Mouse (Mus musculus): ENCODE measurements around the gene Por.

Por gene

DNA sequence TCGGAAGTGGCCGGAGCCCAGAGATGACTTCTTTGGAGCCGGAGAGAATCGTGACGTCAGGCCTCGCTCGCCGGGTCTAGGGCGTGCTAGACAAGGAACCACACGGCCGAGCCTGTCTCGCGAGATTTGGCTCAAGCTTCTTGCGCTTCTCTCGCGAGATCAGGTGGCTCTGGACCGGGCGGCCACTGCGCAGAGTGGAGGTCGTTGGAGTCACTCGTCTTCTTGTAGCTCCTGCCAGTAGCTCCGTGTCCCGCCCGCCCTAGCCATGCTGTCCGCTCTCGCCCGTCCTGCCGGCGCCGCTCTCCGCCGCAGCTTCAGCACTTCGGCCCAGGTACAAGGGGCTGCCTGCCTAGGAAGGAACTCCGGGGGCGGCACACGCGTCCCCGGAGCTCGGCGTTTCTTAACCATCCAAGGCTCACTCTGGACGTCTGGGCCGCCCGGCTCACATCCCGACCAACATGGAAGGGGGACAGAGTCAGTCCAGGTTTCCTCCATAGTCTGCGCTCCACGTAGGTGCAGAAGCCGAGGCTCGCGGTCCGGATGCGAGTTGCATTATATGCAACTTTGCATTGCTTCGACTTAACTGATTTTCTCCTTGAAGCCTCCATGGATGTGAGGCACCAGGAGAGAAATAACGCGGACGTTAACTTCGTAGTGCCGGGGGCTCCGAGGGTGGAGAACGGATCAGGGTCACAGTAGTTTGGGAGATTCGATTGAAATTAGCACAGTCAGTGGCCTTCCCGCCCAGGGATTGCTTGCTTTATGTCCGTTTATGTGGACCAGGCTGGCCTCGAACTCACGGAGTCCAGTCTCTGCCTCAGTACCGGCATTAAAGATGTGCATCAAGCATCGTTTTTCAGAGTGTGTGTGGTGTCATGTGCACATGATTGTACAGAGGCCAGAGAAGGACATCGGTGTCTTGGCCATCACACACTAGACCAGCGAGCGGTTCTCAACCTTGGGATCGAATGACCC is 108.9 kb downstream of the Por start, which contains the start of gene Mdh2:
TSS of gene Mdh2 (plus strand) at position 10 of the 975 bp plus-strand sequence.
- DNase-seq = peak; percentile 100

DNA sequence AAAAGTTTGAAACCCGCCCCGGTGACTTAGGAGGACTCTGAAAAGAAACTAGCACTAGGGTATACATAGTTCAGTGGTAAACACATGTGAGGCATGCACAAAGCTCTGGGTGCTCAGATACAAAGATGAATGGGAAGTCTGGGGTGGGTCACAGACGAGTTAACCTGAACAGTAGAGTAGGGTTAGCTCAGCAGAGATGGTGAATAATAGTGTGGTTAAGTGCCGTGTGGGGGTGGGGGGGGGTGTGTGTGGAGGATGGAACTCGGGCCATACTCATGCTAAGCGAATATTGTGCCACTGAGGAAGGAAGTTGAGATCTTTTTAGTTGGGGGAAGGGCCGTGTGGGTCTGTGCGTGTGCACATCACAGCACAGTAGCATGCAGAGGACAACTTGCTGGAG is 110.5 kb downstream of the Por start:
- DNase-seq = no peak

GRCm38 (mm10) chr5:135782901-135783300 is 113.1 kb downstream of the Por start:
- DNase-seq = no peak

Measured in retina, postnatal 1 day (tissue).